Mouse (Mus musculus): ENCODE measurements around the gene Acin1. TPM values are rescaled to one million over a fixed set of nuclear protein-coding genes. Genes with fewer than 3 reads are reported as not detected.

Acin1 gene
- 373 and 387 TPM in 2 replicates for total RNA-seq (2017)

DNA sequence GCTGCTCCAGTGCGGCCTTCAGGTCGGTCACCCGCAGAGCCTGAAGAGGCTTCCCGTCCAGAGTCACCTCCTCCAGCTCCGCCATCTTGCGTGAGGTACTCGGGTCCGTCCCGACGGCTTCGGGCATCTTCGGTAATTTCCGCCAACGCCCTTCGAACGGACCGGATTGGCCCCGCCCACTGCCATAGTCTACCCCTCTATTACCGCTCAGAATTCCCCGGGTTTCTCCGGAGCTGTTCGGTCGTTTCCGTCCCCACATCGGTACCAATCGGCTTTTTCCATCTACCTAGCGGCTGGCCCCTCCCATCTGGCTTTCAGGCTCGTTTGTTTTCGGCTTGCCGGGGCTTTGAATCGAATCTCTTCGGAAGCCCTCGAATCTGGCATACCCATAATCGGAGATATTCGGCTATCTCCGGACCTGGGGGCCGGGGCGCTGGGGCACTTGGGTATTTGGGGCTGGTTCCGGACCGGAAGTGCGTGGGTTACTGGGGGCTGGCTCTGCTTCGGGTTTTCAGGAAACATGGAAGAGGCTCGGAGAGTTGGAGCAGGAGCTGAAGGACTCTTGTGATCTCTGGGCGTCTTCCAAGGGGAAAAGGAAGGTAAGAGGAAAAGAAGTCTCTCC, at the start of gene Acin1:
Gene Acin1, minus strand, starts transcription at position 410 of the 622 bp plus-strand sequence.
- ATAC-seq (ENCODE audit: extremely low read depth, insufficient number of reproducible peaks, low FRiP score, poor library complexity, severe bottlenecking), result peak; percentile 92

- ATAC-seq (ENCODE audit: extremely low read depth, insufficient number of reproducible peaks, low FRiP score, poor library complexity, severe bottlenecking), result no peak
Observed at GRCm38 (mm10) chr14:54735221-54735620, 48.5 kb upstream of the Acin1 start.

DNA sequence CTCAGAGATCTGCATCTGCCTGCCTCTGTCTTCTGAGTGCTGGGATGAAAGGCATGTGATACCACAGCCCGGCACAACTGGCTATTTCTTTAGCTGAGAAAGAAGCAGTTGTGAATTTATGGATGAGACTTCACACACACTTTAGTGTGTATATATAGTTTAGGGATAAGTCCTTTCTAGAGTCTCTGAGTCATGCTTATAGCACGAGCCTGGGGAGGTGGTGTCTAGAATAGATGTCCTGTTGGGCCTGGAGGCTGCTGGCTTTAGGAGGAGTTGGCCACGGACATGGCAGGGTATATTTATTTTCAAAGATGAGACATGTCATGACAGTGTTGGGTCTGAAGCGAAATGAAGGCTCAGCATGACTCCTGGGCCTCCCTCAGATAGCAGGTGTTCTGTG, 47.3 kb upstream of the Acin1 start:
- ATAC-seq (ENCODE audit: extremely low read depth, insufficient number of reproducible peaks, low FRiP score, poor library complexity, severe bottlenecking), result no peak

DNA sequence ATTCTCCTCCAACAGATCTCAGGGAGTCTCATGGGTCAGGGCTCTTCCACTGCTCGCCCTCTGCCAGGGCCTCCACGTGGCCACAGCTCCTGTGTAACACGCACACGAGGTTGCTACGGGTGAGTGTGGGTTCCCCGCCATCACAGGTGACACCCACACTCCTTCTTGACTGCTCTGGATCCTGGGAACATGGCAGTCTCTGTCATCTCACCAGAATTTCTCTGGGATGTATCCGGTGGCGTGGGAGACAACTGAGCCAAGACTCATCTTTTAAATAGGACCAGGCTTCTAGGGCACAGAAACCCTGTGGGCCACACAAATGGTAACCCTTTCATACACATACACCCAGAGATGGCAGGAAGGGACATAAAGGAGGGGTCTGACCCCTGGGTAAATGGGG, 45.5 kb upstream of the Acin1 start:
- ATAC-seq (ENCODE audit: extremely low read depth, insufficient number of reproducible peaks, low FRiP score, poor library complexity, severe bottlenecking), result no peak

GRCm38 (mm10) chr14:54730305-54730704, 43.6 kb upstream of the Acin1 start:
- no peak for ATAC-seq (ENCODE audit: extremely low read depth, insufficient number of reproducible peaks, low FRiP score, poor library complexity, severe bottlenecking)

DNA sequence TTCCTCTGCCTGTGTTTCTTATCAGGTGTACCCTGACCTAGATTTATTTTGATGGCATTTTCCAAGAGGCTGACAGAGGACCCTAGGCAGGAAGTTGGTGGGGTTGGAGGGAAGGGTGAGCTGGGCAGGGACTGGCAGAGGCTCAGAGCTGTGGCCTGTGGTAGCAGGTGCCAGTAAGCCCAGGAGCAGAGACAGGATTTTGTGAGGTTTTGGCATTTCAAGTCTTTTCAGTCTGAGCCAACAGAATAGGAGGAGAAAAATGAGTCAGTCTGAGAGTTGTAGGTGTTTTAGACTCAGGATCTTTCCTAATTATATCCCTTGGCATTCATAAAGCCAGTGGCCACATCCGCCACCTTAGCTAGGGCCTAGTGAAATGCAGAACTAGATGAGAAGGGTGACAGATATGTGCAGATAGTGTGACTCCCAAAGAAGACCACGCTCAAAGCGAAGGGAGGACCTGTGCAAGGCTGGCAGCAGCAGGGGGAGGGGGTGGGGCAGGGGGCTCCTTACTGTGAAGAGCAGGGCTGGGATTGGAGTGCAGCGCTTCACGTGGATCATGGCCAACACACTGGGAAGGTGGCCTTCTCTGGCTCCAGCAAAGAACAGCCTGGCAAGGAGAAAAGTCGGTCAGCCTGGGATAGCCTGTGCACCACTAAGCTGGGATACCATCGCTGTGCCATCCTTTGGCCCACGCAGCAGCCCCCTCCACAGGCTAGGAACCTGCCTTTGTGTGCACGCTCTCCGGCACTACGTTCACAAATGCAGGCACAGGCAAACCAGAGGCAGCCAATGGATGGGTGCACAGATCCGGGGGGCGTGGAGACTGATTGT, 42.3 kb upstream of the Acin1 start:
- ATAC-seq (ENCODE audit: extremely low read depth, insufficient number of reproducible peaks, low FRiP score, poor library complexity, severe bottlenecking), result no peak

GRCm38 (mm10) chr14:54727565-54727964, 40.8 kb upstream of the Acin1 start:
- no peak for ATAC-seq (ENCODE audit: extremely low read depth, insufficient number of reproducible peaks, low FRiP score, poor library complexity, severe bottlenecking)

GRCm38 (mm10) chr14:54724049-54724448, 37.3 kb upstream of the Acin1 start:
- no peak for ATAC-seq (ENCODE audit: extremely low read depth, insufficient number of reproducible peaks, low FRiP score, poor library complexity, severe bottlenecking)

- no peak for ATAC-seq (ENCODE audit: extremely low read depth, insufficient number of reproducible peaks, low FRiP score, poor library complexity, severe bottlenecking)
Observed at GRCm38 (mm10) chr14:54721711-54722110, 35.0 kb upstream of the Acin1 start.

GRCm38 (mm10) chr14:54720654-54721350, 34.1 kb upstream of the Acin1 start:
- ATAC-seq (ENCODE audit: extremely low read depth, insufficient number of reproducible peaks, low FRiP score, poor library complexity, severe bottlenecking), result no peak

- no peak for ATAC-seq (ENCODE audit: extremely low read depth, insufficient number of reproducible peaks, low FRiP score, poor library complexity, severe bottlenecking)
Observed at GRCm38 (mm10) chr14:54720041-54720440, 33.3 kb upstream of the Acin1 start.

- ATAC-seq (ENCODE audit: extremely low read depth, insufficient number of reproducible peaks, low FRiP score, poor library complexity, severe bottlenecking), result no peak
Observed at GRCm38 (mm10) chr14:54715402-54715801, 28.7 kb upstream of the Acin1 start.

DNA sequence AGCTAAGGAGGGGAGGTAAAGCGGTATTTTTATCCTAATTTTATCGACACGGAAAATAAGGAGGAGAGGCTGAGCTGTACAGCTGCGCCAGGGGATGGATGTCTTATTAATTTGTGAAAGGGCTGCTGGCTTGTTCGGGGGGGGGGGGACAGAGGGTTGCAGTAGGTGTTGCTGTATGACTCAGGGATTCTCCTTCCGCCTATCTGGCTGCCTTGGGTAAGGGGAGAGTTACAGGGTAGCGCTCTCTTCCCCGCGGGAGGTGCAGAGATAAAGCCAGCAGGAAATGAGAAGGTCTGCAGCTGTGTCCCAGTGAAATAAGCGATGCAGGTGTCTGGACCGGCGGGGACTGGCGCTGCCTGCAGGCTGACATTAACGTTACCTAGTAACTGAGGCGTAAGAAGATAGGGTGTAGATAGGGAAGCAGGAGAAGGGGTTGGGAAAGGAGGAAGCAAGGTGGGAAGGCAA, 27.9 kb upstream of the Acin1 start:
- ATAC-seq (ENCODE audit: extremely low read depth, insufficient number of reproducible peaks, low FRiP score, poor library complexity, severe bottlenecking), result no peak

DNA sequence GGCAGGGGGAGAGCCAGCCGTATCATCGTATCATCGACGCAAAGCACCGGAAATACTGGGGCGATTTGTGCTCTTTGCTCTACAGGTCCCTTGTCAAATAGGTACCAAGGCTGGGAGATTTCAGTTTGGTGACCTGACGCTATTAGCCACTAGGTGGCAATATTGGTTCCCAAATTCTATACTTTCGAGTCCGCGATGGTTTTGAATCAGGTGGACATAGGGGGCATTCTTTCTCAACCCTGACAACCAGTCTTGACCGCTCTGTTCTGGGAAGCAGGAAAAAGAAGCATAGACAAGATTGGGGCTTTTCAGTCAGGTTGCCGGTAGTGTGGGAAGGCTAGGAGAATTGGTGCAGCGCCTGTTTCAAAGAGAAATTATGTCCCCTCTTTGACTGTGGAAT, 27.4 kb upstream of the Acin1 start:
- ATAC-seq (ENCODE audit: extremely low read depth, insufficient number of reproducible peaks, low FRiP score, poor library complexity, severe bottlenecking), result peak; percentile 49

DNA sequence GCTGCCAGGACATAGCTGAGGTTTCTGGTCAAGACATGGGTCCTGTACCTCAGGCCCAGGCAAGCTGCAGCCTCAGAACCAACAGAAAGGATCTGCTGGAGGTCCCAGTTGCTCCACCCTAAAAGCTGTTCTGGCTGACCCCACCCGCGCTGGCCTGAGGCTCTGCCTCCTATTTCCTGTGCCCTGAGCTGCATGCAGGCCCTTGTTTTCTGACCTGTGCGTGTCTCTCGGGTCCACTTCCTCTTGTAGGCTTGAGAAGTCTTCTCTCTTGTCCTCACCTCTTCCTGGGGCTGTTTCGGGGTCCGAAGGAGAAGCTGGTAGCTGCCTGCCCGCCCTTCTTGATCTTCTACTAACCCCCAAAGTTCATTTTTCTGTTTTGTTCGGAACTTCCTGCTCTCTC, 26.1 kb upstream of the Acin1 start:
- ATAC-seq (ENCODE audit: extremely low read depth, insufficient number of reproducible peaks, low FRiP score, poor library complexity, severe bottlenecking), result peak; percentile 20; the same call in 1 of the 2 replicates

DNA sequence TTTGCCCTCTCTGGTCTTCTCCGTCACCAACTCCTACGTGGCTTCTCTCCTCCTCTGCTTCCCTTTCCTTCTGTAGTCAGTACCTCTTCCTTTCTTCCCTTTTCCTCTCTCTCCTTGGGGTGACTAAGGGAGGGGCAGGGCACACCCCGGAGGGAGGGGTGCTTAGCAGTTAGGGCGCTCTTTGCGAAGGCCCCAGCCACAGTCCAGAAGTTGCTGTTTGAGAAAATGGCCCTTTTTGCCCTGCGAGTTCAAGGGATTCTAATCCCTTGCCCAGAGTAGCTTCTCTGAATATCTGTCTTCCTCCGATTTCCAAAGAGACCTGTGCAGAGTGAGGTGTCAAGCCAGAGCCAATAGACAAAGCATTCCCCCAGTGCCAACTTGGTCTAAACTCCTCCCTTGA, 25.3 kb upstream of the Acin1 start, which contains the start of gene Cebpe:
Gene Cebpe, minus strand, starts transcription at position 101 of the 400 bp plus-strand sequence.
- peak; percentile 24; the same call in 1 of the 2 replicates for ATAC-seq (ENCODE audit: extremely low read depth, insufficient number of reproducible peaks, low FRiP score, poor library complexity, severe bottlenecking)

DNA sequence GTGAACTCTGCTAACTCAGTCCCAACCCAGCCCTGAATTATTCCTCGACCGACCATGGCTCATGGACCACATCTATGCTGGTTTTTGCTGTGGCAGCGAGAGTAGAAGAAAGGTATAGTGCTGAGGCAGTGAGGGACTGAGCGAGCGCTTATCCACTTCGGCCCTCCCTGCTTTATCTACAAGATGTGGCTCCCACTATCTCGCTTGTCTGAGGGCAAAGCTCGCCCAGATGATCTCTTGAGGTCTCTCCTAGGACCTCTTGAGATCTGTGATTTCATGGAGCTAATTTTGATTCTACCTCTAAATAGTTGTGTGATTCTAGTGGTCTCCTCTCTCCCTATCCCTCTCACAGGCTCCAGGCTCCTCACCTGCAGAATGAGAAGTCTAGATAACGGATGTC, 22.3 kb upstream of the Acin1 start:
- no peak for ATAC-seq (ENCODE audit: extremely low read depth, insufficient number of reproducible peaks, low FRiP score, poor library complexity, severe bottlenecking)

DNA sequence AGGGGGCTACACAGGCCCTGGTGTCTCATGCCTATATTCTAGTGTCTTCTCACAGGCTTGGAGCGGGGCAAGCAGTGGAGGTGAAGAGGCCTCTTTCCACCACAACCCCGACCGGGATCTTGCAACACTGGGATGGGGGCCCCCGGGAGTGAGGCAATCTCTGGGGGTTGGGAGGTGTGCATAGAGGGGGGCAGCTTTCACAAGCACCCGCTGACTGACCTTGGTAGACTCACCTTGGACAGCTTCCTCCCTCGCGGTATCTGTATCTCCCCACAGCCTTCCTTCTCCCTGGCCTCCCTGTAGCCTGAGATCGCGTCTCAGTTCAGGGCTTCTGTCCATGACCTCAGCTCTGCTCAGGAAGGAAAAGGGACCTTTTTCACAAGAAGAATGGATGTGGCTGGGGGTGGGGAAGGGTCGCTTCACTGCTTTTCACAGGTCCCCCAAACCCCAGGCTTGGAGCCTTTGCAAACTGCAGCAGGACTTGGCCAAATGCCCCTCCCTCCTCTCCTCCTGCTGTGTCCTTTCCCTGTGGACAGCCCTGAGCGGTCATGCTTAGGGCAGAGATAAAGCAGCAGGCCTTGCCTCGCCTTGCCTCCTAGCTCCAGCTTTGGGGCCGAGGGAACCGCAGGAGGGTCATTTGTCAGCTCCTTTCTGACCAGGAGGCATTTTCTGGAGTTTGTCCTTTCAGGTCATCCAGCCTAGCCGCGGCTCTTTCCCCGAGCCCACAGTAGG, 20.0 kb upstream of the Acin1 start:
- 0 out of 2 replicates have a peak, but pooled peaks have one; percentile 18 for ATAC-seq (ENCODE audit: extremely low read depth, insufficient number of reproducible peaks, low FRiP score, poor library complexity, severe bottlenecking)

DNA sequence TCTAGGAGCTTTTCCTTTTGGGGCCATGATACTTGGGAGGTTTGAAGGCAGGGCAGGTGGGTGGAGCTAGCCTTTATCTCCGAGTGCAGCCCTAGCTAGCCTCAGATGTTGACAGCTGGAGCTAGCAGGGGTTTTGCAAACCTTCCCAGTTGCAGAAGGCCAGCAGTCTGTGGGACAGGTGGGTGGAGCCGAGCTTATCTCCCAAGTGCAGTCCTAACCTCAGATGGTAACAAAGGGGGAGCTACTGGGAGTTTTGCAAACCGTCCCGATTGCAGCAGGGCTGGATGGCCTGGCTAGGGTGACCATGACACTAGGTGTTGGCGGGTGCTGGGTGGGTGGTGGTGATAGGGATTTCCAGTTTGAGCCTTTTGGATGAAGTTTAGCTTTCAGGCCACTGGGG, 19.1 kb upstream of the Acin1 start:
- ATAC-seq (ENCODE audit: extremely low read depth, insufficient number of reproducible peaks, low FRiP score, poor library complexity, severe bottlenecking), result no peak
